Mouse (Mus musculus) right cerebral cortex, postnatal 25 days (tissue): ENCODE results near the gene Wfdc11.
"Not testable (repeated sequence)": the region's sequence is repeated elsewhere in the genome, so short reads cannot be mapped to it uniquely, and the experiment has no call there.

Experiments
- DNase-seq: peaks from one replicate; pipeline ENCODE4 v3.0.0; 2022

Wfdc11 gene

GRCm38 (mm10) chr2:164635266-164635665, 38.6 kb downstream of the Wfdc11 start:
- DNase-seq: no peak

GRCm38 (mm10) chr2:164621775-164622174, 52.1 kb downstream of the Wfdc11 start:
- DNase-seq: no peak

GRCm38 (mm10) chr2:164619050-164619449, 54.8 kb downstream of the Wfdc11 start:
- no peak for DNase-seq

- no peak for DNase-seq
These were observed 58.5 kb downstream of the Wfdc11 start for GRCm38 (mm10) chr2:164615386-164615785.

GRCm38 (mm10) chr2:164613471-164613870, 60.4 kb downstream of the Wfdc11 start, which contains the start of the genes Wfdc6b and Wfdc8:
TSS of gene Wfdc6b (plus strand) at chr2:164613522.
TSS of gene Wfdc8 (minus strand) at chr2:164613626.
- not testable (repeated sequence) for DNase-seq
